Mouse (Mus musculus) embryonic fibroblast, embryonic 13.5 days (primary cell): Measurements from ENCODE around the gene Bphl. TPM values are rescaled to one million over a fixed set of nuclear protein-coding genes. Genes with fewer than 3 reads are reported as not detected.

Source experiments
- H3K27ac ChIP-seq: 2 replicates; pipeline ENCODE4 v1.5.1; 2012; ENCODE audit warnings: low read length, control low read depth, inconsistent platforms; ENCODE audit not compliant: insufficient read depth
- H3K4me1 ChIP-seq: 2 replicates; pipeline ENCODE4 v1.6.1; 2011; ENCODE audit warnings: low read length; ENCODE audit not compliant: control insufficient read depth, insufficient read depth
- H3K4me3 ChIP-seq: 2 replicates; pipeline ENCODE4 v1.5.1; 2011; ENCODE audit warnings: mild to moderate bottlenecking, control low read depth, low read length; ENCODE audit not compliant: insufficient read depth
- CTCF ChIP-seq: IDR thresholded peaks from 2 replicates; pipeline ENCODE4 v1.5.1; 2011; ENCODE audit warnings: mild to moderate bottlenecking, control low read depth, low read length, moderate library complexity, borderline replicate concordance; ENCODE audit not compliant: insufficient read depth
- POLR2A ChIP-seq: IDR thresholded peaks from 2 replicates; pipeline ENCODE4 v1.6.1; 2011; ENCODE audit warnings: low read depth, mild to moderate bottlenecking, control low read depth, low read length, moderate library complexity
- polyA plus RNA-seq: library from polyadenylated mRNA; stranded (reverse); fragments of >200 nt; gene quantifications from 2 replicates; pipeline ENCODE4 v1.2.4, GENCODE M21; 2011; ENCODE audit warnings: low read depth; ENCODE audit not compliant: missing spikeins, insufficient read length

The Bphl gene
- polyA plus RNA-seq, 1 experiment: 45.9 TPM

- no peak overlapping the region for H3K4me3 ChIP-seq
- TF ChIP-seq CTCF (no peak), POLR2A (no peak)
- no peak overlapping the region for H3K27ac ChIP-seq
- no peaks in the 10 kb centered on the region for H3K4me1 ChIP-seq
Observed at GRCm38 (mm10) chr13:34105364-34105763, 68.0 kb downstream of the Bphl start.

- Histone ChIP-seq H3K4me1 (no peaks in the 10 kb centered on the region), H3K27ac (no peak overlapping the region)
- TF ChIP-seq CTCF (no peak), POLR2A (no peak)
Observed at GRCm38 (mm10) chr13:34106256-34106655, 68.9 kb downstream of the Bphl start.

GRCm38 (mm10) chr13:34106999-34107398, 69.6 kb downstream of the Bphl start:
- TF ChIP-seq POLR2A: no peak
- TF ChIP-seq CTCF: no peak
- Histone ChIP-seq H3K4me3 (no peak overlapping the region), H3K4me1 (peaks cover under 1% of the 10 kb centered on the region), H3K27ac (no peak overlapping the region)

More at GRCm38 (mm10) chr13:34106256-34106655, 68.9 kb downstream of the Bphl start:
- H3K4me3 ChIP-seq: no peak overlapping the region

- TF ChIP-seq CTCF: no peak
- TF ChIP-seq POLR2A: no peak
- Histone ChIP-seq H3K4me1 (peaks cover 11% of the 10 kb centered on the region), H3K4me3 (no peak overlapping the region), H3K27ac (no peak overlapping the region)
Observed at GRCm38 (mm10) chr13:34109035-34109676, 71.8 kb downstream of the Bphl start.

GRCm38 (mm10) chr13:34109677-34110058, 72.3 kb downstream of the Bphl start:
- Histone ChIP-seq H3K27ac (no peak overlapping the region), H3K4me1 (peaks cover 11% of the 10 kb centered on the region), H3K4me3 (no peak overlapping the region)
- no peak for TF ChIP-seq CTCF
- TF ChIP-seq POLR2A: no peak

- TF ChIP-seq POLR2A: no peak
- TF ChIP-seq CTCF: no peak
- peaks cover 11% of the 10 kb centered on the region for H3K4me1 ChIP-seq
- no peak overlapping the region for H3K4me3 ChIP-seq
- H3K27ac ChIP-seq: no peak overlapping the region
Observed at GRCm38 (mm10) chr13:34111019-34111418, 73.6 kb downstream of the Bphl start.

GRCm38 (mm10) chr13:34111878-34112277, 74.5 kb downstream of the Bphl start:
- Histone ChIP-seq H3K4me3 (no peak overlapping the region), H3K27ac (peak overlapping the region; percentile 98), H3K4me1 (peaks cover 11% of the 10 kb centered on the region)
- TF ChIP-seq CTCF: no peak
- TF ChIP-seq POLR2A: no peak

- Histone ChIP-seq H3K4me1 (peaks cover 11% of the 10 kb centered on the region), H3K27ac (peak overlapping the region; percentile 98), H3K4me3 (no peak overlapping the region)
- TF ChIP-seq CTCF (no peak), POLR2A (no peak)
Observed at GRCm38 (mm10) chr13:34112369-34113081, 75.1 kb downstream of the Bphl start.

GRCm38 (mm10) chr13:34113086-34113485, 75.7 kb downstream of the Bphl start:
- Histone ChIP-seq H3K4me1 (peaks cover 11% of the 10 kb centered on the region), H3K27ac (peak overlapping the region; percentile 98), H3K4me3 (no peak overlapping the region)
- TF ChIP-seq CTCF (no peak), POLR2A (no peak; the same call in 1 of the 2 replicates)

- TF ChIP-seq CTCF (no peak), POLR2A (no peak)
- Histone ChIP-seq H3K4me1 (peaks cover 11% of the 10 kb centered on the region), H3K4me3 (no peak overlapping the region), H3K27ac (no peak overlapping the region)
Observed at GRCm38 (mm10) chr13:34114654-34115053, 77.3 kb downstream of the Bphl start.
